Mouse (Mus musculus) bone marrow, adult 2 months (tissue): ENCODE results near the gene March9.

Experiments
- CTCF ChIP-seq: fragments of 200-500 bp; IDR thresholded peaks from 2 replicates; pipeline ENCODE4 v1.5.1; 2011; ENCODE audit warnings: low read length, control low read depth; ENCODE audit not compliant: control insufficient read depth, insufficient read depth
- POLR2A ChIP-seq: fragments of 200-500 bp; IDR thresholded peaks from 2 replicates; pipeline ENCODE4 v1.6.1; 2011; ENCODE audit warnings: low read depth, mild to moderate bottlenecking, control low read depth, low read length, borderline replicate concordance; ENCODE audit not compliant: control insufficient read depth

DNA sequence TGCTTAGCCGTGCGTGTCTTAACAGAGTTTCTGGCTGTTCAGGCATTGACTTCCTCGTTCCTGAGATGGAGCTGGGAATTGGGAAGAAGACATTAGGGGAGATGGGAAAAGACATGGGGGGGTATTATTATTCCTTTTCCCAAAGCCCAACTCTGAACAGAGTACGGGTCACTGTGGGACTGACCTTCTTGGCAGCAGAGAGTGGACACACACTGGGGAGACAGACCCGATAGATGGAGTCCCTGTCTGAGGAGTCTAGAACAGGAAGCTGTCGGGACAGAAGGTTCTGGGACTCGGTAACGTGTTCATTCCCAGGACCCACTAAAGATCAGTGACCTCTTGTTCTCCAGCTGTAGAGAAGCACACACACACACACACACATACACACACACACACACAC lies 15.7 kb upstream of the March9 start:
- TF ChIP-seq CTCF (no peak), POLR2A (no peak)
